Mouse (Mus musculus) liver, postnatal 0 days (tissue): ENCODE measurements around the gene Cdc42ep4. TPM values are rescaled to one million over a fixed set of nuclear protein-coding genes. Genes with fewer than 3 reads are reported as not detected.

ENCODE experiments used
- ATAC-seq: fragments of 200-750 bp; cut with Nextera tagmentation; 2 replicates; pipeline ENCODE4 v1.8.0; 2017; ENCODE audit warnings: mild to moderate bottlenecking, moderate library complexity
- DNase-seq: peaks from one replicate; pipeline ENCODE4 v3.0.0-alpha.2; 2016
- H3K27ac ChIP-seq: fragments of 300-500 bp; sonication (generic); 2 replicates; pipeline ENCODE4 v1.5.1; 2014; ENCODE audit warnings: antibody characterized with exemption, moderate library complexity, mild to moderate bottlenecking, low read depth
- H3K27me3 ChIP-seq: fragments of 300-500 bp; sonication (generic); 2 replicates; pipeline ENCODE4 v1.6.1; 2014; ENCODE audit warnings: low read length, control low read depth, mixed read lengths; ENCODE audit not compliant: insufficient read depth
- H3K36me3 ChIP-seq: fragments of 300-500 bp; sonication (generic); replicated peaks from 2 replicates; pipeline ENCODE4 v1.6.1; 2014; ENCODE audit warnings: mild to moderate bottlenecking, control low read depth, low read length, moderate library complexity, mixed read lengths; ENCODE audit not compliant: insufficient read depth
- H3K4me1 ChIP-seq: fragments of 300-500 bp; sonication (generic); 2 replicates; pipeline ENCODE4 v1.6.1; 2014; ENCODE audit warnings: antibody characterized with exemption, mild to moderate bottlenecking, control low read depth; ENCODE audit not compliant: insufficient read depth
- H3K4me2 ChIP-seq: fragments of 300-500 bp; sonication (generic); 2 replicates; pipeline ENCODE4 v1.6.1; 2014; ENCODE audit warnings: low read depth, mild to moderate bottlenecking, low read length, moderate library complexity, mixed read lengths
- H3K4me3 ChIP-seq: fragments of 300-500 bp; sonication (generic); 2 replicates; pipeline ENCODE4 v1.5.1; 2014; ENCODE audit warnings: low read depth, low read length
- H3K9ac ChIP-seq: fragments of 300-500 bp; sonication (generic); replicated peaks from 2 replicates; pipeline ENCODE4 v1.6.1; 2014; ENCODE audit warnings: mild to moderate bottlenecking, moderate library complexity
- H3K9me3 ChIP-seq: fragments of 300-500 bp; sonication (generic); 2 replicates; pipeline ENCODE4 v1.6.1; 2016; ENCODE audit warnings: mild to moderate bottlenecking, control low read depth, low read length, mixed read lengths
- CTCF ChIP-seq: sonication (generic); IDR thresholded peaks from 2 replicates; pipeline ENCODE4 v1.5.1; 2016; ENCODE audit warnings: antibody characterized with exemption, low read depth
- EP300 ChIP-seq: IDR thresholded peaks from 2 replicates; pipeline ENCODE4 v1.6.1; 2016; ENCODE audit warnings: antibody characterized with exemption, low read depth, mild to moderate bottlenecking
- WGBS: fragments of 180-500 bp; shearing (Covaris S2); extraction: QIAGEN DNeasy Blood & Tissue Kit; methylation state at CpG from one replicate; pipeline ENCODE4 v1.1.7; 2014; ENCODE audit not compliant: insufficient replicate concordance; 5-methylcytosine and 5-hydroxymethylcytosine counted together
- polyA plus RNA-seq: library from polyadenylated mRNA; unstranded; fragments of >200 nt; fragmentation: Nextera tagmentation; extraction: Ambion mirVana; gene quantifications from 2 replicates; pipeline ENCODE4 v1.2.1, GENCODE M21; 2015

Gene Cdc42ep4
- polyA plus RNA-seq, 1 experiment from 2014 or later, result 13.7 TPM

GRCm38 (mm10) chr11:113791357-113792215 lies 39.9 kb upstream of the Cdc42ep4 start:
- H3K27ac ChIP-seq, result no peak overlapping the region
- no peak overlapping the region for H3K4me2 ChIP-seq
- DNase-seq (no peak), ATAC-seq (no peak)
- TF ChIP-seq CTCF (no peak), EP300 (no peak)
- WGBS, result 66% methylated on average over 16 of the region's 16 CpGs
- no peaks in the 10 kb centered on the region for H3K27me3 ChIP-seq
- no peaks in the 10 kb centered on the region for H3K9me3 ChIP-seq
- no peak overlapping the region for H3K9ac ChIP-seq
- no peaks in the 10 kb centered on the region for H3K36me3 ChIP-seq
- H3K4me3 ChIP-seq, result no peak overlapping the region
- H3K4me1 ChIP-seq, result peaks cover 9% of the 10 kb centered on the region

- Histone ChIP-seq H3K9ac (no peak overlapping the region), H3K4me1 (peaks cover 28% of the 10 kb centered on the region), H3K4me2 (no peak overlapping the region), H3K27me3 (no peaks in the 10 kb centered on the region), H3K4me3 (no peak overlapping the region), H3K9me3 (no peaks in the 10 kb centered on the region), H3K27ac (peak overlapping the region; percentile 61), H3K36me3 (no peaks in the 10 kb centered on the region)
- no peak for ATAC-seq
- DNase-seq, result no peak
- 30% methylated on average over 1 of the region's 1 CpGs for WGBS
- TF ChIP-seq EP300, result no peak
- no peak for TF ChIP-seq CTCF
Measured at GRCm38 (mm10) chr11:113789101-113789500, 37.4 kb upstream of the Cdc42ep4 start.

GRCm38 (mm10) chr11:113788183-113788789 lies 36.6 kb upstream of the Cdc42ep4 start:
- Histone ChIP-seq H3K9ac (no peak overlapping the region), H3K27ac (no peak overlapping the region), H3K27me3 (no peaks in the 10 kb centered on the region), H3K9me3 (no peaks in the 10 kb centered on the region), H3K4me3 (no peak overlapping the region), H3K4me2 (no peak overlapping the region), H3K36me3 (no peaks in the 10 kb centered on the region), H3K4me1 (peaks cover 28% of the 10 kb centered on the region)
- 58% methylated on average over 2 of the region's 2 CpGs for WGBS
- TF ChIP-seq CTCF, result no peak
- TF ChIP-seq EP300, result no peak
- ATAC-seq (peak; percentile 49; the same call in 1 of the 2 replicates), DNase-seq (peak; percentile 48)

- Histone ChIP-seq H3K36me3 (no peaks in the 10 kb centered on the region), H3K4me2 (peak overlapping the region; percentile 42), H3K9ac (no peak overlapping the region), H3K4me1 (peaks cover 28% of the 10 kb centered on the region), H3K27ac (0 out of 2 replicates have a peak overlapping the region, but pooled peaks have one; percentile 34), H3K27me3 (no peaks in the 10 kb centered on the region), H3K4me3 (no peak overlapping the region), H3K9me3 (no peaks in the 10 kb centered on the region)
- DNase-seq (no peak), ATAC-seq (no peak)
- TF ChIP-seq EP300 (no peak), CTCF (no peak)
- 45% methylated on average over 13 of the region's 13 CpGs for WGBS
Measured at GRCm38 (mm10) chr11:113787432-113788182, 35.9 kb upstream of the Cdc42ep4 start.

DNA sequence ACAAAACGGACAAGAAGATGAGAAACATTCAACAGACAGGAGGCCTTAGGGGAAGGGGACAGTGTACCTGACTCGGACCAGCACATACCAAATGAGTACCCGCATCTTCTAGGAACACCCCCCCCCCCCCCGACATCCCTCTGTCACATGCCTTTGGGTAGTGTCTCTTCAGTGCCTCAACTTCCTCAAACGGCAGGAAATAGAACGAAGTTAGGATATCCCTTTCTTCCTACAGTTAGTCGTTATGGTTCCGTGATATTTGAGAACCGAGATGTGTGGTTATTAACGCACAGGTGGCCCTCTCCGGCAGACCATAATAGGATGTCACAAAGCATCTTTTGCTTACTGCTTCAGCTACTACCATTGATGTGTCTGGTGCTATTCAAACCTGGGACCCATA lies 35.3 kb upstream of the Cdc42ep4 start:
- Histone ChIP-seq H3K9me3 (no peaks in the 10 kb centered on the region), H3K9ac (no peak overlapping the region), H3K36me3 (no peaks in the 10 kb centered on the region), H3K4me1 (peaks cover 28% of the 10 kb centered on the region), H3K27ac (no peak overlapping the region), H3K27me3 (no peaks in the 10 kb centered on the region), H3K4me3 (no peak overlapping the region), H3K4me2 (peak overlapping the region; percentile 42)
- TF ChIP-seq CTCF (no peak), EP300 (no peak)
- ATAC-seq (no peak), DNase-seq (no peak)
- WGBS, result 27% methylated on average over 11 of the region's 11 CpGs

DNA sequence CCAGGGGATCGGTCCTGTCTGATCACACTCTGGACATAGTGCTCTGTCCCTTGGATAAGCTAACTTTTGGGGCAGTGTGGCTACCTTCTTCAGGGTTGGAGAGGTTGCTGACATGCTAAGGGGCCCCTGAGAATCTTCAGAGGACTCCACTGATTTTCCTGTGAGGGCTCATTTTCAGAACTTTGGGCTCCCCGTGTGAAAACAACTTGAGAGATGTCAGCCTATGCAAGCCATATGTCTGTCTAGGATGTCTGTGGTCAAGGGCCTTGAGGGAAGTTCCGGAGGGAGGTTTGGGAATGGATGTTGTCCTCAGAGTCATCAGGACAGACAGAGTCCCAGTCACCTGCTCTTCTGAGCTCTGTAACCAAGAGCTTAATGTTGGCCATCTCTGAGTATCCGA lies 34.7 kb upstream of the Cdc42ep4 start:
- Histone ChIP-seq H3K4me1 (peaks cover 28% of the 10 kb centered on the region), H3K27me3 (no peaks in the 10 kb centered on the region), H3K9me3 (no peaks in the 10 kb centered on the region), H3K4me3 (no peak overlapping the region), H3K9ac (no peak overlapping the region), H3K27ac (0 out of 2 replicates have a peak overlapping the region, but pooled peaks have one; percentile 66), H3K36me3 (no peaks in the 10 kb centered on the region), H3K4me2 (0 out of 2 replicates have a peak overlapping the region, but pooled peaks have one; percentile 55)
- no peak for DNase-seq
- TF ChIP-seq CTCF (no peak), EP300 (no peak)
- WGBS, result 58% methylated on average over 4 of the region's 4 CpGs
- ATAC-seq, result no peak
